Mouse (Mus musculus): ENCODE measurements around the gene Eral1.
"Not testable (repeated sequence)": the region's sequence is repeated elsewhere in the genome, so short reads cannot be mapped to it uniquely, and the experiment has no call there.

The Eral1 gene

GRCm38 (mm10) chr11:78086925-78087479 lies 6.8 kb upstream of the Eral1 start:
- DNase-seq = no peak

GRCm38 (mm10) chr11:78083595-78083994 lies 3.4 kb upstream of the Eral1 start:
- no peak for DNase-seq

- DNase-seq = no peak
Measured at GRCm38 (mm10) chr11:78074666-78075065, 5.5 kb downstream of the Eral1 start.

DNA sequence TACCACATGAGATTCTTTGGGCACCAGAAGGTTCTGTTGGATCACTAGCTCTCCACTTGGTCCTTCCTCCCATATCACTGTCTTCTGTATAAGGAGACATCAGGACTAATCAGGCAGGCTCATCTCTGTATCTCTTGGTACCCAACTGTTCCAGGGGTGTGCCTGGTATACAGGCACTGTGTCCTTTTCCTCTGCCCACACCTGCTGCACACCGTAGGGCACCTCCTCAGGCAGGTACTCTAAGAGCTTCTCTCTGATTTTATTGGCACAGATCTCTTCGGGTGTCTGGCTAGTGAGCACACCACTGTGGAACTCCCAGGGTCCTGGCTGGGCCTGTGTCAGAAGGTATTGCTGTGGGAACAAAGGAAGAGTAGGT lies 5.9 kb downstream of the Eral1 start:
- DNase-seq = no peak

DNA sequence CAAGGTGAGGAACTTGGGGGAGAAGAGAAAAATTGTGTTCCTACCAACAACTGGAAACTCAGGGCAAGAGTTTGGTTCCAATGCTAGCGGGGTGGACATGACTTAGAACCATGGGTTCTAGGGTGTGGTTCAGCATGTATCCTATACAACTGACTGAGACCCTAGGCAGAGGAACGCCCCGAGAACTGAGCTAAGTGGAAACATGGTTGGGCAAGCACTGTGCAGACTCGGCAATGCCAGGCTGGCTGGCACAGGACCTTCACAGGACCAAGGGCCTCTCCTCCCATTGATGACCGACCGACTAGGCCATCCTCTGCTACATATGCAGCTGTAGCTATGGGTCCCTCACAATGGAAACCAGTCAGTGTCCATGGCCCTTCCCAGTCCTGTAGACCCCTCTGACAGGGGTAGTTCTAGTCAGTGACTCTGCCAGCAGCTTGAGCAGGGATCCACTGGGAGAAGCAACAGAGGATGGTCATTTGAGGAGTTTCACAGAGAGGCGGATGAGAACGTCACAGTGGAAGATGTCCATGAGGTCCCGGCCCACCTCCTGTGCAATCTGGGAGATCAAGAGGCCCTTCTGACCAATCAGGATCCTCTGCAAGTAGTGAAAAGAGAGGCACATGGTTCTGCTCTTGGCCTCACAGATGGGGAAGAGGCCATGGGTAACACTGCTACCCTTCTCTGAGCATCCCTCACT lies 6.5 kb downstream of the Eral1 start:
- no peak for DNase-seq

DNA sequence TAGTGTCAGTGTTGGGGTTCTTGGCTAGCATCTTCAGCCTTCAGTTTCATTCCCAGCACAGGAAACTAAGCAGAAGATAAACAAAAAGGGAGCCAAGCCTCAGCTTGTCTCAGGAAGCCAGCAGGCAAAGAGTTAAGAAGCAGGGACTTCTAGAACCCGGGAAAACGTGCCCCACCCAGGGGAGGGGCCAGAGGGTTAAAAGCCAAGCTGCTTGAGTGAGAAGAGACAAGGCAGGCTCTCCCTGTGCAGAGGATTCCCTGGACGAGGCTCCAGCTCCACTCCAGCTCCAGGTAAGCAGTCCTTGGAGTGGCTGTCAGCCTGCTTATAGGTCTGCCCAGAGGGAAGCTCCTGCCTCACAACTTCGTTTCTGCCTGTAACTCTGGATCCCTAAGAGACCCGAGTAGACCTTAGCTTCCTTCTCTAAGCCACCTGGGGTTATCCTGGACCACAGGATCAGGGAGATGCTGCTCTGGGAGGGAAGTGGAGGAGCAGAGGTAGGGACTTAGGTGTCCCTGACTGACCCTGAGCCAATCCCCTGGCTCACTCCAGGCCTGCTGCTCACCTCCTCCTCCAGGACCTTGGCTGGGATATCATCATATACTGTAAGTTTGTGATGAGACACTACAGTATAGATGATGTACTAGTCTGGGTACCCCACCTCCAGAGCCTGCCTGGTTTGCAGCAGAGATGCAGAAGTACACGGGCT lies 7.6 kb downstream of the Eral1 start:
- no peak for DNase-seq

- DNase-seq = no peak
Measured at GRCm38 (mm10) chr11:78071938-78072337, 8.2 kb downstream of the Eral1 start.

- no peak for DNase-seq
Measured at GRCm38 (mm10) chr11:78069646-78070045, 10.5 kb downstream of the Eral1 start.

DNA sequence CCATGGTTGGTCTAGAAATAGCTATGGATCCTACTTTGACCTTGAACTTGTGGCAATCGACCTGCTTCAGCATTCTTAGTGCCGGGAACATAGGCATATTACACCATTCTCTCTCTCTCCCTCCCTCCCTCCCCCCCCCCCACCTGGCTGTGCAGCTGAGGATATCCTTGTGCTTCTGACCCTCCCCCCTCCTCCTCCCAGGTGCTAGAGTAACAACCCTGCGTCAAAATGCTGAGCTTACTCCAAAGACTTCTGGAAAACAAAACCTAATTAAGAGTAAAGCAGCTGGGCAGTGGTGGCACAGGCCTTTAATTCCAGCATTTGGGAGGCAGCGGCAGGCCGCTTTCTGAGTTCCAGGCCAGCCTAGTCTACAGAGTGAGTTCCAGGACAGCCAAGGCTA lies 11.1 kb downstream of the Eral1 start:
- no peak for DNase-seq

- DNase-seq = no peak
Measured at GRCm38 (mm10) chr11:78067566-78067965, 12.6 kb downstream of the Eral1 start.

DNA sequence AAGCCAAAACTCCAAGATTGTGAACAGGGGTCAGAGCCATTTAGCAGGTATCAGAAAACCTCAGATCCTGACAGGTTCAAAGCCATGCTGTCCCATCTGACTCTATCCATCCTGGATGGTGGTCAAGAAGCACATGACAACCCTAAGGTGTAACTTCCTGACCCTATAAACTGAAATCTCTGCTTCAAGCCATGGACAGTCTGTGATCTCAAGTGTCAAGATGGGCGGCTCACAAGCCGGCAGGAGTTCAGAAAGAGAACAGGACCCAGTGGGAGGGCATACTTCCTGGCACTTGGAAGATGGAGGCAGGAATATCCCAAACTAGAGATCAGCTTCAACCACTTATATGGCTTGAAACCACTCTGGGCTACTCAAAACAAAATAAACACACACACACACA lies 13.5 kb downstream of the Eral1 start:
- DNase-seq = no peak

DNA sequence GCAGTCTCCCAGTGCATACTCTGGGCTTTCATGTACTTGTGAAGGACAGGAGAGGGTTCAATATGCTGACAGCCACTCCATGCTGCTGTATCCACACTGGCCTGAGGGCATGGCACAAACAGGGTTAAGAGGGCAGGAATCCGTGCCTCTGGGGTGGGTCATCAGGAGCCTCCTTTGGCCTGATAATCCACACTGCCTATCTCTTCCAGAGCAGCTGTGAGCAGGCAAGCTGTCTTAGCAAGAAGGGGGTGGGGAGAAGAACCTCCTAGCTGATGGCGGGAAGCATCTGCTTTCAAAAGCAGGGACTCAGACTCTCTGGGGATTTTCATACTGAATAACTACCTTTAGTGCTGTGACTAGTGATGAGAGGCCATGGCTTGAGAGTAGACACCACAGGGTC lies 14.3 kb downstream of the Eral1 start:
- no peak for DNase-seq

GRCm38 (mm10) chr11:78062563-78062962 lies 17.6 kb downstream of the Eral1 start:
- no peak for DNase-seq

- peak; percentile 61 for DNase-seq
Measured at GRCm38 (mm10) chr11:78059833-78060757, 20.1 kb downstream of the Eral1 start.

GRCm38 (mm10) chr11:78056946-78057345 lies 23.2 kb downstream of the Eral1 start:
- no peak for DNase-seq

DNA sequence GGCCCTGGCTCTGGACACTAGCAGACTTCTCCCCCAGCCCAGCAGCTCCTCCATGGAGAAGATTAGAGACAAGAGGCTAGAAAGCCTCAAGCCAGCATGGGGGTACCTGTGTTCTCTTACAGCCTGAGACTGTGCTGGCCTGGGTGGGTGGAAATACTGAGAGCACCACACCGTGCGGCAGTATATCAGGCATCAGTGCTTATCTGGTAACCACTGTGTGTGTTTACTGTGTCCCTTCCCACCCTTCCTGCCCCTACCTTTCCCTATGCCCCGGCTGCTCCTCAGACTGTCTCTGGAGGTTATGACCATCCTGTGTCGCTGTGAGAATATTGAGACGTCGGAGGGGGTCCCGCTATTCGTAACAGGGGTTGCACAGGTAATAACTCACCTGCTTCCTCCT lies 27.1 kb downstream of the Eral1 start:
- no peak for DNase-seq

DNA sequence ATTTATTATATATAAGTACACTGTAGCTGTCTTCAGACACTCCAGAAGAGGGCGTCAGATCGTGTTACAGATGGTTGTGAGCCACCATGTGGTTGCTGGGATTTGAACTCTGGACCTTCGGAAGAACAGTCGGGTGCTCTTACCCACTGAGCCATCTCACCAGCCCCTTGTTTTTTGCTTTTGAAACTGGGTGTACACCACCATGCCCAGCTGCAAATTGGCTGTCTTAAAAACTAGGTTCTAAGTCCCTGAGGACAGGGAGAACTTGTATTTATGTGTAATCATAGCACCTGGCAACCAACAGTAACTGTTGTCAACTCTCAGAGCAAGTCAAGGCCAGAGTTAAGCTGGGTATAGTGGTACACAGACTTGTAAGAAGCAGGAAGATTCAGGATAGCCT lies 31.5 kb downstream of the Eral1 start:
- not testable (repeated sequence) for DNase-seq

DNA sequence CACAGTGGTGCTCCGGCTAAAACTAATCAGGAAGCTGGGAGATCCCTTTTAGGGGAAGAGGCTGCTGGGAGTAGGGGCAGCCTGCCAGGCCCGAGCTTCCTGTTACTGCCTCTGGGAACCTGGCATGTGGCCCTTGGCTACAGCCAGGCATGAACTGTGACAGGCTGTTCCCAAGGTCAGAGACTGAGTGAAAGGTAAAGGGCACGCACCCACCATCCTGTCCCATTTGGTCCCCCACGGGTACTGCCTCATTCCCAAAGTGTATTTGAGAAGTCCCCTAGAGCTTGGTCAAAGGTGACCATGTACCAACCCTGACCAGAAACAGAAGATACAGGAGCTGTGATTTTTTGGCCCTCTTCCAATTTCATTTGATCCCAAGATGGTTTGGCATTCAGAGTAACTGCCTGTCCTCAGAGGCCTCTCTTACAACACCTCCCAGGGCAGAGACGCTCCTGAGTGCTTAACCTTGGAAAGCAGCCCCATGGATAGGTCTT lies 35.4 kb downstream of the Eral1 start:
- DNase-seq = peak; percentile 91

GRCm38 (mm10) chr11:78042290-78042870 lies 37.8 kb downstream of the Eral1 start:
- DNase-seq = not testable (repeated sequence)

GRCm38 (mm10) chr11:78040878-78041277 lies 39.3 kb downstream of the Eral1 start:
- no peak for DNase-seq

- peak; percentile 53 for DNase-seq
Measured at GRCm38 (mm10) chr11:78037831-78038752, 42.1 kb downstream of the Eral1 start, which contains the start of gene Flot2. TSS of gene Flot2 (plus strand) at chr11:78037931.
